In the genomic region with DNA sequence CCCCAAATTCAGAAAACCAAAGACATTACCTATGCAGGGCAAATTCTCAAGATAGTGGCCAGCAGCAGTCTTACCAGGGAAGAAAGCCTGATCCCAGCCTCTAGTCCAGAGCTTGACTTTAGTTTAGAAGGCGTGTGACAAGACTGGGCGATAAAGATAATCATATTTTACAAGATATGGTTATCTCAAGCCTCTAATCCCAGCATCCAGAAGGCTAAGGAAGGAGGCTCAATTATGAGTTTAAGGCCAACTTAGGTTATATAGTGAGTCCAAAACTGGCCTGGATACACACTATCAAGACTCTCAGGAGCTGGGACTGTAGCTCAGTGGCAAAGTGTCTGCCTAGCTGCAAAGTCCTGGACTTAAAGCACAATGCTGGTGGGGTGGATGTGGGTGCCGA, we compare ENCODE assay signal across 19 mouse cellular contexts. TPM values are rescaled to one million over a fixed set of nuclear protein-coding genes. Genes with fewer than 3 reads are reported as not detected.
"Had no signal": no experiment of that assay in that cellular context is flagged by ENCODE, and none has a peak within 500 bp of the region (broad histone marks: within the 10 kb centered on the region; RNA-seq: fewer than 3 reads in every experiment).

No protein-coding gene starts in this region.

- H3K4me1 ChIP-seq: limb, embryonic 15.5 days; midbrain, embryonic 12.5 days; neural tube, embryonic 13.5 days had no signal

- H3K4me2 ChIP-seq: limb, embryonic 15.5 days; lung, embryonic 14.5 days; midbrain, embryonic 12.5 days; neural tube, embryonic 13.5 days had no signal

- DNase-seq: kidney, adult 11 months; kidney, adult 9 months; kidney, postnatal 10 days; layer of hippocampus, postnatal 36 days; lung, embryonic 14.5 days; lung, postnatal 10 days; lung, postnatal 4 days; retina, postnatal 1 day; right cerebral cortex, postnatal 4 days; thymus, postnatal 4 days had no signal

- H3K27ac ChIP-seq: limb, embryonic 15.5 days; midbrain, embryonic 12.5 days; neural tube, embryonic 13.5 days had no signal

- H3K4me3 ChIP-seq: limb, embryonic 15.5 days; megakaryocyte, embryonic 14.5 days; midbrain, embryonic 12.5 days; neural tube, embryonic 13.5 days had no signal

- H3K27me3 ChIP-seq: midbrain, embryonic 12.5 days; neural tube, embryonic 13.5 days had no signal

- H3K9ac ChIP-seq: limb, embryonic 15.5 days; lung, embryonic 14.5 days; midbrain, embryonic 12.5 days; neural tube, embryonic 13.5 days had no signal

- H3K36me3 ChIP-seq: limb, embryonic 15.5 days; midbrain, embryonic 12.5 days; neural tube, embryonic 13.5 days had no signal

- ATAC-seq: midbrain, embryonic 16.5 days had no signal

- H3K9me3 ChIP-seq: limb, embryonic 15.5 days; megakaryocyte, embryonic 14.5 days; midbrain, embryonic 12.5 days; neural tube, embryonic 13.5 days had no signal

RNA-seq across cellular contexts. Expression of a gene that starts 55.0 kb away (rescaled TPM):
- polyA plus RNA-seq: intestine, embryonic 14.5 days; large intestine, adult 2 months; limb, embryonic 11.5 days; lung, embryonic 14.5 days; stomach, embryonic 16.5 days had no signal
